Mouse (Mus musculus): ENCODE measurements around the gene Amh. TPM values are rescaled to one million over a fixed set of nuclear protein-coding genes. Genes with fewer than 3 reads are reported as not detected.
A peak's percentile ranks its signal among the peaks of the same experiment; 100 is the strongest.

Amh gene
- polyA plus RNA-seq (2012; ENCODE audit: insufficient read depth, insufficient read length, low replicate concordance, missing spikeins), result not detected in 2 replicates

DNA sequence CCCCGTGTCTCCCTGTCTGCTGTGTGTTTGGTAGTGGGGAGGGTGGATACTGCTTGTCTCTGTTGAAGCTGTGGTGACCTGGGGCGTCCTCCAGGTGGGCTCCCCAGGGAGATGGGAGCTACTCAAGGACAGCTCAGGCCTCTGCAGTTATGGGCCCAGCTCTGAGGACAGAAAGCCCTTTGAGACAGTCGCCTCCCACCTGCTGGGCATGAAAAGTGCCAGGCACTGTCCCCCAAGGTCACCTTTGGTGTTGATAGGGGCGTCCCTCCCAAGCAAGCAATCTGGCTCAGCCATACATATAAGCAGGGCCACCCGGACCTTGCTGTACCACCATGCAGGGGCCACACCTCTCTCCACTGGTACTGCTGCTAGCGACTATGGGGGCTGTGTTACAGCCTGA lies at the start of gene Amh:
Gene Amh, plus strand, starts transcription at position 328 of the 400 bp plus-strand sequence.
- Histone ChIP-seq H3K4me1 (ENCODE audit: control insufficient read depth, insufficient read depth, low read length) (peaks cover 43% of the 10 kb centered on the region), H3K27ac (ENCODE audit: insufficient read depth, low read depth, low read length) (no peak within 1 kb of the TSS), H3K4me3 (ENCODE audit: insufficient read depth, low read depth, low read length) (no peak within 1 kb of the TSS)
- TF ChIP-seq POLR2A (IDR thresholded peaks at IDR 0.05; ENCODE audit: insufficient read depth, low read depth, low read length), result no peak
- no peak for TF ChIP-seq CTCF (IDR thresholded peaks at IDR 0.05; ENCODE audit: insufficient read depth, low read depth, low read length)
- 75% methylated on average over 6 of the region's 6 CpGs for WGBS

DNA sequence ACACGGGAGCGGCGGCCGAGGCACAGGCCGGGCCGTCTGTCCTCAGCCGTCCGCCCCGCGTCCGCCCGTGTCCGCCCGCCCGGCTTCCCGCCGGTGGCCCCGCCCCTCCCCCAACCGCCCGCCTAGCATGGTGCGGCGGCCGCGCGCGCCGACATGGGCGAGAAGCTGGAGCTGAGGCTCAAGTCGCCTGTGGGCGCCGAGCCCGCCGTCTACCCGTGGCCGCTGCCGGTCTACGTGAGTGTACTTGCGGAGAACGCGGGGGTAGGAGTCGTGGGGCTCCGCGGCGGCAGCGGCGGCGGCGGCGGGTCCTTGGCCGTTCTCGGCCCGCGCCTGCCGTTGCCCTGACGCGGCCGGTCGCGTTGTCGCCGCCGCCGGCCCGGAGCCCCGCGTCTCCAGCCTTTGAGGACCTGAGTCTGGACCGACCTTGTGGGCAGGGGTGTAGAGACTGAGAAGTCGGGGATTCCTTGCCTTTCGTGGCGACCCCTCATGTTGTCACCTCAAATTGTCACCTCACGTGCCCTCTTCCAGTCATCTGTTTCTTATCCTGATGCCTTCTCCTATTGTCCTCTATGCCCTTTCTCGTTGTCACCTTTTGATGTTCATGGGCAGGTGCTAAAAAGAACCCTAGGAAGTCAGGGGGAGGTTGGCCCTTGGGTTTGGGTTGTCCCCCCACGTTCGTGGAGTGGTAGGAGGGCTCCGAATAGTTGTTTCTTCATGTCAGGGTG lies 49.6 kb upstream of the Amh start:
- peak overlapping the region; percentile 69 for H3K27ac ChIP-seq (ENCODE audit: insufficient read depth, low read depth, low read length)
- peaks cover 43% of the 10 kb centered on the region for H3K4me1 ChIP-seq (ENCODE audit: control insufficient read depth, insufficient read depth, low read length)
- under 1% methylated on average over 75 of the region's 75 CpGs for WGBS
- TF ChIP-seq POLR2A (IDR thresholded peaks at IDR 0.05; ENCODE audit: insufficient read depth, low read depth, low read length), result no peak
- H3K4me3 ChIP-seq (ENCODE audit: insufficient read depth, low read depth, low read length), result peak overlapping the region; percentile 67

DNA sequence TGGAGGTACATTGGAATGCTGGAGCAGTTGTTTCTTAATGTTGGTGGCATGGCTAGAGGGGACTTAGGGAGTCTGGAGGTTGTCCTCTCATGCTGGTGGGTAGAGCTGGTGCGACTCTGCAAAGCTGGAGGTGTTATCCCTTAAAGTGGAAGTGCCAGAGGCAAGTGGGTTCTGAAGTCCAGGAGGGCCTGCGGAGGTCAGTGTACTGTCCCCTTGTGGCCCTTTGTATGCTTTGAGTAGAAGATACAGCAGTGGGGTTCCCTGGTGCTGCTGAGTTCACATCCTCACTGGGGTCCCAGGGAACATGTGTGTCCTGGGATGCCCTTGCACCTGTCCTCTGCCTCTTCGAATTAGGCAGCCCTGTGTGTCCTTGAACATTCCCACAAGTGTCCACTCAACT lies 48.9 kb upstream of the Amh start:
- peak overlapping the region; percentile 69; the same call in 1 of the 2 replicates for H3K27ac ChIP-seq (ENCODE audit: insufficient read depth, low read depth, low read length)
- 17% methylated on average over 3 of the region's 3 CpGs for WGBS
- H3K4me3 ChIP-seq (ENCODE audit: insufficient read depth, low read depth, low read length), result peak overlapping the region; percentile 67
- TF ChIP-seq CTCF (IDR thresholded peaks at IDR 0.05; ENCODE audit: insufficient read depth, low read depth, low read length) (no peak), POLR2A (IDR thresholded peaks at IDR 0.05; ENCODE audit: insufficient read depth, low read depth, low read length) (no peak)
- H3K4me1 ChIP-seq (ENCODE audit: control insufficient read depth, insufficient read depth, low read length), result peaks cover 47% of the 10 kb centered on the region

DNA sequence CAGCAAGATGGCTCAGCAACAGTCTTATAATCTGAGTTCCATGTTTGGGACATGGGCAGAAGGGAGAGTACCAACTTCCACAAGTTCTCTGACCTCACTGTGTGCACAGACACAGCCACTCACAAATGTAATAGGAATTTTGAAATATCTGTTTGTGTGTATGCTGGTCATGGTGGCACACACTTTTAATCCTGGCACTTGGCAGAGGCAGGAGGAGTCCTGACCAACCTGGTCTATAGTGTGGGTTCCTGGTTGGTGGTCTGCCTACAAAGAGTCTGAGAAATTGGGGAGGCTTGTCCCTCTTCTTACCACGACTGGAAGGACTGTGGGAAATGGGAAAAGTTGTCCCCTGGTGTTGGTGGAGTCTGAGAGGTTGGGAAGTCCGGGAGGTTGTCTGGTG lies 48.5 kb upstream of the Amh start:
- no peak overlapping the region for H3K27ac ChIP-seq (ENCODE audit: insufficient read depth, low read depth, low read length)
- H3K4me3 ChIP-seq (ENCODE audit: insufficient read depth, low read depth, low read length), result peak overlapping the region; percentile 67
- 19% methylated on average over 2 of the region's 2 CpGs for whole genome bisulfite sequencing

DNA sequence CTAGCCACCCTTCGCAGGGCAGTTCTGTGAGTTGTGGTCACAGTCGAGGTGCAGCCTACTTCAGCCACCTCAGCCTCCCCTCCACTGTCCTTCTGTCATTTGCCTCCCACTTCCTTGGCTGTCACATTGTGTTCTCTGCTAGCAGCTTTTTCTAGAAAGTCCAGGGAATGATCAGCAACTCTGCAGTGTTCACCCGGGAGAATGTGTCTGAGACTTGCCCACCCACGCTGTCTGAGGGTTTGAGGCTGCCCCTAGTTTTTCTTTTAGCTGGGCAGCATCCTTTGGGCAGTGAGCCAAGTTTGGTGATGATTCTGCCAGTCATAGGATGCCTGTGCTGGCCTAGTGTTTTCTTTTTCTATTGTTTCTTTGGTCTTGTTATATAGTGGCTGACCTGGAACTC lies 48.1 kb upstream of the Amh start:
- TF ChIP-seq CTCF (IDR thresholded peaks at IDR 0.05; ENCODE audit: insufficient read depth, low read depth, low read length) (no peak), POLR2A (IDR thresholded peaks at IDR 0.05; ENCODE audit: insufficient read depth, low read depth, low read length) (no peak)
- 31% methylated on average over 4 of the region's 4 CpGs for WGBS
- Histone ChIP-seq H3K4me1 (ENCODE audit: control insufficient read depth, insufficient read depth, low read length) (peaks cover 44% of the 10 kb centered on the region), H3K27ac (ENCODE audit: insufficient read depth, low read depth, low read length) (peak overlapping the region; percentile 65), H3K4me3 (ENCODE audit: insufficient read depth, low read depth, low read length) (peak overlapping the region; percentile 67)

More for the DNA sequence above, 48.5 kb upstream of the Amh start:
- peaks cover 45% of the 10 kb centered on the region for H3K4me1 ChIP-seq (ENCODE audit: control insufficient read depth, insufficient read depth, low read length)
- TF ChIP-seq POLR2A (IDR thresholded peaks at IDR 0.05; ENCODE audit: insufficient read depth, low read depth, low read length) (no peak), CTCF (IDR thresholded peaks at IDR 0.05; ENCODE audit: insufficient read depth, low read depth, low read length) (no peak)

DNA sequence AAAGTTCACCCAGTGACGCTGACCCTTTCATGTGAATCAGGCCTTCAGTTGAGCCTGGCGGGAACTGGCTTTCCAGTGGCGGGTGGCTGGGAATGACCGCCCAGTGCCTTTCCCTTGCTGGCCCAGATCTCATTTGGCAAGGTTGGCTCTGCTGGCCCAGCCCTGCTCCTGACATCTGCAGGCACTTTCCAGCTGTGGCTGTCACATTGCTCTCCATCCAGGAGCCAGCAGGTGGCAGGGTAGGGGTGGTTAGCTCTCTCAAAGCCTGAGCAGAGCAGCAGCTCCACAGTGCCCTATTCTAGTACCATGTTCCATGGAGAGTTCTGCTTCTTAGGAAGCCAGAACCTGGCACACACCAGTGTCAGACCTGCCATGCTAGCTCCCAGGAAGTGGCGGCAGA lies 47.3 kb upstream of the Amh start:
- Histone ChIP-seq H3K27ac (ENCODE audit: insufficient read depth, low read depth, low read length) (peak overlapping the region; percentile 65), H3K4me1 (ENCODE audit: control insufficient read depth, insufficient read depth, low read length) (peaks cover 42% of the 10 kb centered on the region), H3K4me3 (ENCODE audit: insufficient read depth, low read depth, low read length) (peak overlapping the region; percentile 16)
- TF ChIP-seq CTCF (IDR thresholded peaks at IDR 0.05; ENCODE audit: insufficient read depth, low read depth, low read length), result peak; percentile 43; the same call in 1 of the 2 replicates
- TF ChIP-seq POLR2A (IDR thresholded peaks at IDR 0.05; ENCODE audit: insufficient read depth, low read depth, low read length), result no peak
- 11% methylated on average over 5 of the region's 5 CpGs for WGBS

DNA sequence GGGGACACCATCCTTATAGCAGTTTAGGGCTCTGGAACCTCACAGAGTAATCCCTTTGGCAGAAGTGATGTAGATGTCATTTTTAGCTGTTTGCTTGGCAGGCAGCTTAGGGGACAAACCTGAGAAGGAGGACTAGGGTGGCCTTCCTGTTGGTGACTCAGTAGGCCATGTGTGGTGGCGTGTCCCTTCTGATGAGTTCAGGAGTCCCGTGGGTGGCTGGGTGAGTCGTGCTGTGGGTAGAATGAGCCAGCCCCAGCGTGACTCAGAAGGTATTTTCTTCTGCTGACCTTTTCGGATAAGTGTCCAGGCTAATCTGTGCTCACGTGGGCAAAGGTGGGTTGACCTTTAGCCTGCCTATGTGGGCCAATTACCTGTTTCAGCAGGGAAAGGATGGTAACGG lies 46.4 kb upstream of the Amh start:
- peak overlapping the region; percentile 65; the same call in 1 of the 2 replicates for H3K27ac ChIP-seq (ENCODE audit: insufficient read depth, low read depth, low read length)

DNA sequence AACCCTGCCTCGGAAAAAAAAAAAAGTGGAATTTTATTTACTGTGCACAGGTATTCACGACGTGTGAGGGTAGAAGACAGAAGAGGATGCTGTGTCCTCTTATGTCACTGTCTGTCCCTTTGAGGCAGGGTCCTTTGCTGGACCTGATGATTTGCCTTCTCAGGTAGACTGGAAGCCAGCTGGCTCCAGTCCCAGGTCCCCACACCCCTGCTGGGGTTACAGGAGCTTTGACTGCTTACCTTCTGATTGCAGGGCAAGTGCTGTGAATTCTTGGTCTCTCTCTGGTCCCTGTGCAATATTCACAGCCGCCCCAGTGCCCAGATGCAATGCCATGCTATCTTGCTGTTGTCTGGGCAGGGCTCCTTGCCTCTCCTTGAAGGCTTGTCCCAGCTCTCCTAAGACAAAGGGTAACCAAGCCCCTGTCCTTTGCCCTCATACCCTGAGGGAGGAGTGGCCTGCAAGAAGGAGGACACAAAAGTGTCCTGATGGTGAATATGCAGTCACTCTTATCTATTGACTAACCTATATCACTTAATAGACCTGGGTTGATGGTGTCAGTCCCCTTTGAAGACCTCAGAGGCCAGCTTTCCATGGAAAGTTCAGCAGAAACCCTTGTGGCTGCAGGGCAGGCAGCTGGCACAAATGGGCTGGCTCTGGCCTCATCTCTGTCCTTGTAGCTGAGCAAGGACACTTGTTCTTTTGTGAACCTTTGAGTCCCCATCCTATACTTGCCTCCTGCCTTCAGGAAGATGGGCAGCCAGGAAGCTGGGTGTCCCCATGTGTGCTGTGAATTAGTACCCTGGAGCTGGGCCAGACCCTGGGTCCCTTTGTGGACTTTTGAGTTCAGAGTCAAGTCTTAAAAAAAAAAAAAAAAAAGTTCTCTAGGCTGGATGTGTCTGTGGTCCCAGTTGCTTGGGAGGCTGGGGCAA lies 44.2 kb upstream of the Amh start:
- Histone ChIP-seq H3K4me3 (ENCODE audit: insufficient read depth, low read depth, low read length) (no peak overlapping the region), H3K27ac (ENCODE audit: insufficient read depth, low read depth, low read length) (no peak overlapping the region), H3K4me1 (ENCODE audit: control insufficient read depth, insufficient read depth, low read length) (peaks cover 53% of the 10 kb centered on the region)
- 73% methylated on average over 4 of the region's 4 CpGs for WGBS
- TF ChIP-seq POLR2A (IDR thresholded peaks at IDR 0.05; ENCODE audit: insufficient read depth, low read depth, low read length) (no peak), CTCF (IDR thresholded peaks at IDR 0.05; ENCODE audit: insufficient read depth, low read depth, low read length) (no peak)

More for the DNA sequence above, 46.4 kb upstream of the Amh start:
- no peak for TF ChIP-seq CTCF (IDR thresholded peaks at IDR 0.05; ENCODE audit: insufficient read depth, low read depth, low read length)
- TF ChIP-seq POLR2A (IDR thresholded peaks at IDR 0.05; ENCODE audit: insufficient read depth, low read depth, low read length), result no peak
- 30% methylated on average over 7 of the region's 7 CpGs for WGBS
- no peak overlapping the region for H3K4me3 ChIP-seq (ENCODE audit: insufficient read depth, low read depth, low read length)
- H3K4me1 ChIP-seq (ENCODE audit: control insufficient read depth, insufficient read depth, low read length), result peaks cover 42% of the 10 kb centered on the region

DNA sequence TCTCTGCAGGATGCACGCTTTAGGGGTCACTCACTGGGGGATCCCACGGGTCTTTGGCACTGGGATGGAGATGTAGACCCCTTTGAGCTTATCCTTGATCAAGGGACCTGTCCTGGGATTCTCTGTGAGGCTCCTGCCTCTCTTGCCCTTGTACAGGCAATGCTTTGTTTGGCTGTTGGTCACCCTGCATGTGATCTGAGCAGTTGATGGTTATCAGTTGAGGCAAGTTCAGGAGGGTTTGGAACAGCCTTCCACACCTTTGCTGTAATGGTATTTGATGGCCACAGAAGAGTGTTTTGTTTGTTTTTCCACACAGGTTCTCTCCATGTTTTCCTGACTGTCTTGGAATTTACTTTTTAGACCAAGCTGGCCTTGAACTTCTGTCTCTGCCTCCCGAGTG lies 43.2 kb upstream of the Amh start:
- no peak for TF ChIP-seq CTCF (IDR thresholded peaks at IDR 0.05; ENCODE audit: insufficient read depth, low read depth, low read length)
- TF ChIP-seq POLR2A (IDR thresholded peaks at IDR 0.05; ENCODE audit: insufficient read depth, low read depth, low read length), result no peak
- Histone ChIP-seq H3K4me3 (ENCODE audit: insufficient read depth, low read depth, low read length) (no peak overlapping the region), H3K4me1 (ENCODE audit: control insufficient read depth, insufficient read depth, low read length) (peaks cover 48% of the 10 kb centered on the region), H3K27ac (ENCODE audit: insufficient read depth, low read depth, low read length) (no peak overlapping the region)
- WGBS, result 63% methylated on average over 3 of the region's 3 CpGs

All from olfactory bulb, adult 2 months (tissue).